Mouse (Mus musculus) NIH3T3 (cell line): ENCODE measurements at regions not wholly inside any gene's neighbourhood (a gene's known extent, or its start where the extent isn't known, plus 50 kb on each side); places are given as distances from the start of the nearest gene placed in this dataset.

ENCODE experiments used
- DNase-seq: peaks from one replicate; pipeline ENCODE4 v3.0.0-alpha.2; 2012; ENCODE audit warnings: low read depth

DNA sequence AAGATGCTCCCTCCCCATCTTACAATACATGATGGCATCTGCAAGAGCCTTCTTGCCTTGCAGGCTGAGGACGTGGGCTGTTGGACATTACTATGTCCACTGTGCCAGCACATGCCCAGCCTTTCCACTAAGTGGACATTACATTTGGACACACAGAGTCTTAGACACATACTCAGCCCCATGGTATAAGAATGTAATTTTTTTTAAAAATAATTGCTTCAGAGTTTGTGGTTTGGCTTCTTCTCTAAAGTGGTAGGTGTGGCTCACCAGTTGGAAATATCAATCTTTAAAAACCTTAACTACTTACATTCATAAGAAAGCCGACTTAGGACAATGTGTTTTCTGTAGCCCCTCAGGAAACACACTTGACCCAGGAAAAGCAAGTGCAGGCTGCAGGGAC is 299.7 kb upstream of the Thbs1 start:
- peak; percentile 48 for DNase-seq

DNA sequence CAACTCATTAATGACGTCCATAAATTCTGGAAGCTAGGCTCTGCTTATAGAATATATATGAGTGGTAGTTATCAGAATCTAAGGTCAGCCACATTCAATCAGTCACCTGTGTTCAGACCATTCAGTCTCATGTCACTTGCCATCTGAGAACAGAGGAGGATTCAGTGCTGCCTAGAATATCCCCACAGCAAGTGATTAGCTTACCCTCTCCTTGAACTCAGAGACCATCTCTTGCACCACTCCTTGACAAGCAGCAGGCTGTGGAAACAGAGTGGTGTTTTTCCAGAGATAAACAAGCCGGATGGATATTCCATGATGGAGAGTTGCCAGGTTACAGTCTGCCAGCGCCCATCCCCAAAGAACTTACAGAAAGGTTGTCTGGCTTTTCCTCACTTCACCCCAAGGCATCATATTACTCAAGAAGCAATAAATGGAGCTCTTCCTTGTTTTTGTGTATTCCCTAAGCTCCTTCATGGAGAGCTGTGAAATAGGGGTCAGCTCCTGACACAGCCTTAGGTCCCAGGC is 291.9 kb upstream of the Thbs1 start:
- peak; percentile 52 for DNase-seq

DNA sequence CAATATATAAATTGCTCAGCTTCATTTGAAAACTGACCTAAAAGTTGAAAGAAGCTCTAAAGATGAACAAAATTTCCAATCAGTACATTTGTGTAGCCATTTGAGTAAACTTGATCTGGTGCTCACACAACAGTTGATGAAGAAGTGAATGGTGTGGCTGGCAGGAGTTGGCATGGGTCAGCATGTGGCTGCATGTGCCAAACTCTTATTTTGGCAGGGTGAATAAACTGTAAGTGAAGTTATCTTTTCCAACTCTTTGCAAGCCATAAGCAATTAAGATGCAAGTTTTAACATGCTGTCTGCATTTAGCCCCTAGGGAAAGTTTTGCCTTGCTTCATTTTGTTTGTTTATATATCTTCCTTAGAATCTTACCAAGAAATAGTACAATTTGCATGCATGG is 291.0 kb upstream of the Thbs1 start:
- peak; percentile 50 for DNase-seq

DNA sequence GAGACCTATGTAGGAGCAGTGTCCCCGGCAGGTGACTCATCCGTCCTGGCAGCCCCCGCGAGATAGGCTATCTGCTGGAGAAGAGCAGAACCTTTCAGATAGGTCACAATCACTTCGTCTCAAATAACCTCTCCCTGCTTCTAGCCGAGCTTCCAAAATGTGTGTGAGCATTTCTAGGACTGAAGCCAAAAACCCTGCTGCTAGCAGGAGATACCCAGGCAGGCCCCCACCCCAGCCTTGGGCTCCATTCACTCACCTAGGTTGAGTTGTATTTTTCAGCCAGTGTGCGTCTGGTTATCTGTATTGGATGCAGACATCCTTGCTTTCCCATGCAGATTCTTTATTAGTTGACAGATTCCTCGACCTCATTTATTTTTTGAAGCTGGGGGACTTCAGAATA is 286.6 kb upstream of the Thbs1 start:
- DNase-seq, result no peak

DNA sequence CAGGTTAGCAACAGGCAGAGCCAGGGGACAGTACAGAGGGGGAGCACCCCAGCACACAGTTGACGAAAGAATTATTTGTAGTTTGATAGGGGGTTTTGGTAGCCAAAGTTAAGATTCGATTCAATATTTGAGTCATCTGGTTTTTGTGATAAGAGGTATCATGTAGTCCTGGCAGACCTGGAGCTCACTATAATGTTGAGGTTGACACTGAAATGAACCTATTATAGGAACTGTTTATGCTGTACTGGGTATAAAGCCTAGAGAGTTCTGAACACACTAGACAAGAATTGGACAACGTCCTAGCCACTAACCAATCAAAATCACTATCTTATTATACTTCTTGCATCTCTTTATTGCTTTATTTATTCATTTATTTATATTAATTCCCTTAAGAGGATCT is 284.4 kb upstream of the Thbs1 start:
- DNase-seq, result no peak

DNA sequence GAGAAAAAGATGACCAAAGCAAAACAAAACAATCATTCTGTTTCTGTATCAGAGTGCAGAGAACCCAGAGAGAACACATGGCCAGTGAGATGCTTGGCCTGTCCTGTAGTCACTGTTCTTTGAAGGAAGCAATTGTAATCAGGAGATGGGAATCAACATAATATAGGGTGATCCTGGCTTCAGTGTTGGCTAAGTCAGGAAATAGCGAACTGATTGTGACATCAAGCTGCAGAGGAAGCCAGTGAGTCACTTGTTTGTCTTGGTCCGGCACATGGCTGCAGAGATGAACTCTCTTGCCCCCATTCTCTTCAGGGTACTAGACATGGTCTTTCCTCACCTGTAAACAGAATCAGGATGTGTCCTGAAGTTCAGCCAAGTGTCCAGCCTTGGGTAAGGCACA is 273.3 kb upstream of the Thbs1 start:
- peak; percentile 70 for DNase-seq

DNA sequence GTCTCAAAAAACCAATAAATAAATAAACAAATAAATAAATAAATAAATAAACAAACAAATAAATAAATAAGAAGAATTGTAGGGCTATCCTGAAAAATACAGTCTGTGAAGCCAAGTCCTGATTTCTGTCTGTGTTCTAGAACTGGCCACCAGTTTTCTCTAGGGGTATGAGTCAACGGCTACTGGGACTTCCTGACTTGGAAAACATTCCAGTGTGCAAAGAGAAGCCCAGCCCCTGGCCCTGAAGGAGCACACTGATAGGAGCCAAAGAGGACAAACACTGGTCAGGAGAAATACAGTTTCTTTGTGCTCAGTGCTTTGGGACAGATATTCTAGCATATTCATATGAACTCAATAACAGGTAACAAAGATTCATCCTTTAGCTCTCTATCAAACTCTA is 271.3 kb upstream of the Thbs1 start:
- peak; percentile 63 for DNase-seq

DNA sequence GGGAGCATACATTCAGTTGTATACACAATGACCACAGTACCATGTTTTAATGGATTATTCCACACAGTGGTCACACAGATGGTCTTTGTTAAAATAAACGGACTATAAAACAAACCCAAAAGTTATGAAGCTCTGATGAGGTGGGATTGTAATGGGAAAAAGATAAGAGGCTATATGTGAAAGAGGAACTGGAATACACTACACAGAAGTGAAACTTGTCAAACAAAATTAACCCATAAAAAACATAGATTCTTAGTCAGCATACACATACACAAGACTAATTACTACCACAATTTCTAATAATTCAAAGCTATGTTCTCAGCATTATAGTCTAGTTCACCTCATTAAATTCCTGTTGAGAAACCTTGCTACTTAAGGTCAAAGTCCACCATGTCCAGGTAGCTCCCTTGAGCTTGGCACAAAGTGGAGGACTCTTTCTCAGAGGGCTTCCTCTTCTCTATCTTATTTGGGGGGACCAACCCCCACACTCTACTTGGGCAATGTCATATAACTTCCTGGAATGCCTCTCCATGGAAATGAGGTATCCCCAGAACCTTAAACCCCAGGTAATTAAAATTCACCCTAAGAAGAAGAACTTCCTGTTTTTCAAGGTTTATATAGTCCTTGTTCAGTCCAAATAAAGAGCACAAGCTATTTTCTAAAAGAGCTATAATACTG is 269.2 kb upstream of the Thbs1 start:
- DNase-seq, result no peak

DNA sequence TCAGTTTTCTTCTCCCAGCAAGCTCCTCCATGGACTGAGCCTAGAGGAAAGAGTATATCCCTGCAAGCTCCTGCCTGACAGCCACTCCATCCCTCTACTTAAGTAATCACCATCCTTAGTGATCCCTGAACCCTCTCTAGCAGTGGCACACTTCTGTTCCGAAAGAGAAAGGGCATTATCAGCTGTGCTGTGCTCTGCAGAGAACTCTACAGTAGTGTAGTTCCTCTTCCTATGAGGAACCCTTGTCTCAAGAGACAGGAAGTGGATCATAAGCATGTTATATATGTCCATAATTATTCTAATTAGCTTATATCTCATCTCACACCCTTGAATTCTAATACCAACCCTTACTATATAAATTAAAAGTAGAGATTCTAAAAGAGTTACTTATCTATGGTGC is 259.2 kb upstream of the Thbs1 start:
- DNase-seq, result no peak

DNA sequence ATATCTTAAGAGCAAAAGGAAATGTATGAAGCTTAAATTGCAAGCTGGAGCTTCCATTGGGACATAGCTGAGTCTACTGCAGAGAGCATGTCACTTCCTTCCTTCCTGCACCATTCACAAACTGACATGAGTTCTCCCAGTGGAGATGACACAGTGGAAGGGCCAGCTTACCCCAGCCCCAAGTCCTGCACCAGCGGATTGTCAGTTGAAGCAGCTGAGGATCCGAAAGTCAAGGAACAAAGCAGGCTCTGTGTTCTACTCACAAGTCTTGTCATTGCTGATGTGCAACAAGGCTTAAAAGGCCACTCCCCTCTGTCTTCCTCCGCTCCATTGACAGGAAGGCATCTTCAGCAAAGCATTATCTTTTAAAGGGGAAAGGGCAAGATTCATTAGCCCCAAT is 249.4 kb upstream of the Thbs1 start:
- DNase-seq, result no peak

DNA sequence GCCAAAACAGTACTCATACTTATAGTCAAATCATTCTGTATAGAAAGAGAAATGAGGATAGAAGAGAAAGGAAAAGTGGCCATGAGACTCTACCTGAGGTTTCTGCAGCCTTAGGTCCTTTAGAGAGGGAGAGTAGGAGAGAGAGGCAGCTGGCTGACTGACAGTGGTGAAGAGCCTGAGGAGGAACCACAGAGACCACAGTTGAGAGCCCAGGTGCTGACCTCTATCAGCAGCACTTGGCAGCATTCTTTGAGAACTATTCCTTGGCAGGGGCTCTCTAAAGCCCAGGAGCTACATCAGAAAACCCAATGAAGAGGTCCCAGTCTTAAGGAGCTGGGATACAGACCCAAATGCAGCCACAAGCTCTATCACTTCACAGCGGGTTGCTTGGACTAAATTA is 246.6 kb upstream of the Thbs1 start:
- no peak for DNase-seq

DNA sequence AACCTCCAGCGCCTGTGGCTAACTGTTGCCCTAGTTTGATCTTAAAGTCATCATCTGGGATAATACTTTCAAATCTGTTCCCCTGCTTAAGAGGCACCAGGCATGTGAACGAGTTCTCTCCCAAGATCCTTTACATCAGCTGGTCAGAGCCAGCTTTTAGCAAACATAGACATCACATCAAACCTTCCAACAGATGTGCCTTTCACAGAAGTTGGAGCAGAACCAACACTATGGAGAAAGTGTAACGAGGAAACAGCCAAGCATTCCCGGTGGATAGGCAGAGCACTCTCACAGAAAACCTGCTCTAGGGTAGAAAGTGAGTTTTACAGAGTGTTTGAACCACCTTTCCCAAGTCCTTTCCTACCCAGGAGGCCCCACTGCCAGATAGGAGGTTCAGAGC is 244.7 kb upstream of the Thbs1 start:
- peak; percentile 64 for DNase-seq

DNA sequence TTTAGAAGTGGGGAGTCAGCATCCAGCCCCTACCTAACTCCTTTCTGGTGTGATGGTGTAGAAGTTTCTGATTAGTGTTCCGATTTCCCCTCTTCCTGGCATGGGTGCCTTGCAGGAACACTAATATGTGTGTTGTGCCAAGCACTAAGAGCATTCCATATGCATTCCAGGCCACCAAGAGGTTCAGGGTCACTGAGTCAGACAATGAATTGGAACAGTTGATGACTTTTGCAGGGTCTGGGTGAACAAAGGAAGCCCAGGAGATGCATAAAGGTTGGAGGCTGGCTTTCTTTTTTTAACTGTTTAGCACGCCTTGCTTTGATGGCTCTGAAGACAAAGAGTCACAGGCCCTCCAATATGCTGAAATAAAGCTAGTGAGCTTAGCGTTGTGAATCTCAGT is 244.3 kb upstream of the Thbs1 start:
- peak; percentile 60 for DNase-seq

DNA sequence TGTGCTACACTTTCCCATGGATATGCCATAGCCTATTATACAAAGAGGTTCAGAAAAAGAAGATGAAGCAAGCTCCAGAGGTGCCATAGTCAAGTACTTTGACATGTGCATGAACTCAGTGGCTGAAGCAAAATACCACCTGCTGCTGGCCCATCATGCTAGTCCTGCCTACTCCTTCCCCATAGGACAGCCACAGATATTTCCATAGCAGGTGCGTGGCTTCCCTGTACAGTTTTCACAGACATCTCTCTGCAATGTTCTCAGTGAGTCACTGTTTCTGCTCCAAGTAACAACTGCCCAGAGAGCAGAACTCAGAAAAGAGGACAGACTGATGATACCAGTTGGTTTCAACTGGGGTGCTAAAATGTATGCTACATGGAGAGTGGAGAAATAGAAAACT is 242.8 kb upstream of the Thbs1 start:
- no peak for DNase-seq

DNA sequence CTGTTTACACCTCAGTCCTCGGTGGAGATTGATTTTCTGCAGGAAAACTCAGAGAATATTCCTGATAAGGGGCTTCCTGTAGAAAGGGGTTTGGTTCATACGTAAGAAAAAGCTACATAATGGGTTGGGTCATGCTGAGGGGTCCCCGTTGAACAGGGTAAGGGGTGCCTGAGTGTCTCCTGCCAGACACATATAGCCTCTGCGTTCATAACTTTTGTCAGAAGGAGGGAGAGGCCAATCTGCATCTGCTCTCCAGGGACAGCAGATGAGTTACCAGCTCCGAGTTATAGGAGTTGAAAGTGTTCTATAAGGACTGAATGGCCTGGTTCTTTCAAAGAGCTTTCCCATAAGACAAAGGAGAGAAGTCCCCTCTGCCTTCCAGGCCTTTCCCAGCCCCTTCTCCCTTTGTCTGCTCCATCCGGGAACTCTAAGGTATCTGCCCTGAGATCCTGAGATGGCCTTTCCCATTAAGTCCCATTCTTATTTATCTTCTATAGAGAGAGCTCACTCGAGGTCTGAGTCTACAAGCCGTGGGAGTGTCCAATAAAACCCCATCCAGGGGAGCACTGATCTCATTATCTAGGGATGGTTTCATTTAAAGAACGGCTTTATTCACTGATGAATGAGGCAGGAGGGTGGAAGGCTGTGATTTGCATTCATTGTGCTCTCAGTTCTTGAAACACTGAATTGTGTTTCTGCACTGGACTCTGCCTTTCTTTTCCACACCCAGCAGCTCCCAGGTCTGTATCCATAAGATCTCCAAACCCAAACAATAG is 240.0 kb upstream of the Thbs1 start:
- no peak for DNase-seq

DNA sequence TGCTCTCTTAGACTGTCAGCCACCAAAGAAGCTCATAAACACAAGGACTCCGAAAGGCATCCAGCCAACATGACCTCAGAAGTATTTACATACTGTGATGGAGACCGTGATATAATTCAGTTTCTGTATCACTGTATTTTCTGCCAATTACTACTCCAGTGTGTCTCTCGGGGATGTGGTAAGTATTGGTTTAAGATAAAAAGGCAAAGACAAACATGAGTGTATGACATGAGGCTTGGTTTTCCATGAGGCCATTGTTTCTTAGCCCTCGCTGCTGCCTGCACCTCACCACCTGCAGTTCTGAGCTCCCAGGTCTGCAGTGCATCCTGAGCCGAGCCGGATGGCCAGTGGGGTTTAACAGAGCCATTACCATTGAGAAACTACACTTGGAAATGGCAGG is 233.9 kb upstream of the Thbs1 start:
- DNase-seq, result peak; percentile 31

DNA sequence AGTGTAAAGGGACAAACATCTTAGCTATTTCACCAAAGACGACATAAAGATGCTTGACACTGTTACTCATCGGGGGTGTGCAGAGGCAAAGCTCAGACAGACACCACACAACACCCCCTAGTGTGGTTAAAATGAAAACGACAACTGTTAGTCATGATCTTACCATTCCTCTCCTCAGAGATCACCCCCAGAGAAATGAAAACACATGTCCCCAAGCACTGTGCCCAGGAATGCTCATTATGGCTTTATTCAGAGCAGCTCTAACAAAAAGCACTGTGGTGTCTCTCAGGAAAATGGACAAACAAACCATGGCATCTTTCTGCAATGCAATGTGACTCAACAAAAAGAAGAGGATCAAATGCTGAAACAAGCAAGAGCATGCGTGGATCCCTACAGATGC is 229.5 kb upstream of the Thbs1 start:
- peak; percentile 65 for DNase-seq

DNA sequence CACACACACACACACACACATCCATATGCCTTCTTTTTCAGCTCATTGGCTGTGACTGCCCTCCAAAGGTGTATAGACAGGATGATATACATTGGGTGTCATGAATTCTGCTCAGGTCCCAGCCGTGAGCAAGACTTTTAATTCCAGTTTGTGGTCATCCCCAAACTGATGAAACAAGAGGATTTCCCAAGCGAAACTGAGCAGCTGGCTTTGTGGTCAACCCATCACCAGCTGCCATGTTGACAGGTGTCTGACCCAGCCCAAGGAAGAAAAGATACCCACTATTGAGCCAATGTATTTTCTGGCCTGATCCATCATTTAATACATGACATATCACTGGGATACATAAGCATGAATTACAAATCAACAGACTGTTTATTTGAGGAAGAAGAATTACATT is 228.8 kb upstream of the Thbs1 start:
- no peak for DNase-seq

DNA sequence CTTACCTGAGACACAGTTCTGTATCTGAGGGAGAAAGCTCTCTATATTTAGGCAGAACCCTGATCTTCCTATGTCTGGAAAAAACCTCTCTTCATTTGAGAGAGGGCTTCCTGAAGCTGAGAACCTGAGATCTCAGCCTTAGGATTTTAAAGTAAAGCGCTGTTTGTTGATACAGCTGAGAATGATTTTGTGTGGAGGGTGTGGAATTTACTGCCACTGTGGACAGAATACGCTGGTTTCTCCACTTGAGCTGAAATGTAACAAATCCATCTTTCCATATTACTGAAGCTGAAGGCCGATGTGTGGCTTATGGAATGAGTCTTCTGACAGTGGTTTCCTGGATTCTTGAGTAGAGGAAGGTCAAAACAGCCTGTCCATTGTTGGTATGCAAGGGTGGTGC is 225.2 kb upstream of the Thbs1 start:
- DNase-seq, result peak; percentile 40

DNA sequence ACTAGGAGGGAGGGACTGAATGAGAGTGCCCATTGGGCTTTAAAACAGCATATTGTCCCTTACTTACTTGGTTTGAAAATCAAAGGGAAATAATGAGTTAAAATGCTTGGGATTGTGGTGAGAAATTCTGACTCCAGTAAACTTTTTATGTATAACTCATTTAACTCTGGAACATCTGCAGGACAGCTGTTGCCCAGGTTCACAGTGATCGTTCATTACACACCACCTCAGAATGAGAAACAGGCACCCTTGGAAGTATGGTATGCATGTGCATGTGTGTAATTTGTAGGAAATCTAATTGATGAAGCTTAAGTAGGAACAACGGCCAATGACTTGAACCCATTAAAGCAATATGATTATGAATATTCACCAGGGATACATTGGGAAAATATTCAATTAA is 210.4 kb upstream of the Thbs1 start:
- no peak for DNase-seq

DNA sequence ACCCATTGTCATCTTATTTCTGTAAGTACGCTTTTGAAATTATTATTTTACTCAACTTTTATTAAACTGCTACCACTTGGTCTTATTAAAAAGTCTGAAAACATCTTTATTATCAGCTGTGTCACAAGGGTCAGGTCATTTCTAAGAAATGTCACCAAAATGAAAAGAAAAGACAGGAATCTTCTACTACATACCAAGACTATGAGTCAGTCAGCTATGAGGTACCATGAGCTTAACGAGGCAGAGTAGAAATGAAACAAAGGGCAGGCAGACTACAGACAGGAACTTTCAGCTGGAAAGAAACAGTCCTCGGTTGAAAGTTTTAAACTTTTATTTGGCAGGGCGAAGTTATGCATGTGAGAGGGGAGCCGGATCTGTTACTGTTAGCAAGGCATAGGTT is 208.8 kb upstream of the Thbs1 start:
- DNase-seq, result no peak

DNA sequence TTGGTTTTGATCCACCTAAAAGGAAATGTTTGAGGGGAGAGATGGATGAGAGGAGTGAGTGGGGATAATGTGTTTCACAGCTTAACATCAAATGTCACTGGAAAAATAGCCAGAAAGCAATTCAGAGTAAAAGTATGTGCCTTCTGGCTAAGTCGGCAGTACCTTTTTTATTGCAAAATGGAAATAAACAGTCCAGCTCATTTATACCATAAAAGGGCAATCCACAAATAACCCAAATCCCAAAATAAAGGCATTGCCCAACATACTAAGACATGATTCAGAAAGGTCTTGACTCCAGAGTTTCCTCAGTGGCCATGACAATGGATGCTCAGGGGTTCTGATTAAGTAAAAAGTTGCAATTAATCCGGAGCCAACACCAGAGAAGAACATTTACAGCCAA is 208.0 kb upstream of the Thbs1 start:
- DNase-seq, result peak; percentile 81

DNA sequence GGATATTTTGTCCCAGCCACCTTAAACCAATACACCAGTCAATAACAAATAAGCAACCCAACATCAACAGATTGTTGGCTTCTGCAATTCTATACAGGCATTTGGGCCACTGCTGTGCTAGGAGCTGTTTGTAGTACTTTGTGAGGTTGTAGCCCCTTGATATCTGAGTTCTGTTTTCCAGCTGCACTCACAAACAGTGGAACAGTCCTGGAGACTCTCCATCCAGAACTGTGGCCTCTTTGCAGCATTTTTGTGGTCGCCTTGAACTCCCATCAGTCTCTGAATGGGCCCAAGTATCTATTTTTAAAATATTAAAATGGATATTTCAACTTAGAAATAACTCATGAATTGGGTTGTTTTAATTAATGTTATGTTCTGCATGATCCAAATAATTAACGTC is 205.2 kb upstream of the Thbs1 start:
- DNase-seq, result no peak

DNA sequence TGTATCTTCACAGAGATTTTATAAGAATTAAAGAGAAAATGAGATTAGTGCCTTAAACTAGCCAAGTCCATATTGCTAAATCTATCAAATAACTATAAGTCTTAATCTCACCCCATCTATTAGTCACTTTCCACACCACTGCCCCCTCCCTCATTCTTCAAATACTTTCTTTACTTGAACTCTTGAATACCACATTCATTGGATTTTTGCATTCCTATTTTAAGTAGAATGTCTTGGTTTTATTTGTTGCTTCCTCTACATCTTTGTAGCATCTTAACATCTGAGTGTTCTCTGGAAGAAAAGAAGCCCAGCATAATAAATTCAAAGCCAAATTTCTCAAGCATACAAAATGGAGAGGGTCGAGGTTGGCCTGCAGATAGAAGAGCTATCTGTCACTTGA is 200.9 kb upstream of the Thbs1 start:
- no peak for DNase-seq
